Mouse (Mus musculus) cerebellum, postnatal 36 days (tissue): ENCODE results near the gene Rnf103.

Source experiments
- DNase-seq, 2 experiments: peaks; one replicate each; pipeline ENCODE4 v3.0.0; 2021 to 2022; ENCODE audit warnings: mixed read lengths in 2 of 2

Rnf103 gene

DNA sequence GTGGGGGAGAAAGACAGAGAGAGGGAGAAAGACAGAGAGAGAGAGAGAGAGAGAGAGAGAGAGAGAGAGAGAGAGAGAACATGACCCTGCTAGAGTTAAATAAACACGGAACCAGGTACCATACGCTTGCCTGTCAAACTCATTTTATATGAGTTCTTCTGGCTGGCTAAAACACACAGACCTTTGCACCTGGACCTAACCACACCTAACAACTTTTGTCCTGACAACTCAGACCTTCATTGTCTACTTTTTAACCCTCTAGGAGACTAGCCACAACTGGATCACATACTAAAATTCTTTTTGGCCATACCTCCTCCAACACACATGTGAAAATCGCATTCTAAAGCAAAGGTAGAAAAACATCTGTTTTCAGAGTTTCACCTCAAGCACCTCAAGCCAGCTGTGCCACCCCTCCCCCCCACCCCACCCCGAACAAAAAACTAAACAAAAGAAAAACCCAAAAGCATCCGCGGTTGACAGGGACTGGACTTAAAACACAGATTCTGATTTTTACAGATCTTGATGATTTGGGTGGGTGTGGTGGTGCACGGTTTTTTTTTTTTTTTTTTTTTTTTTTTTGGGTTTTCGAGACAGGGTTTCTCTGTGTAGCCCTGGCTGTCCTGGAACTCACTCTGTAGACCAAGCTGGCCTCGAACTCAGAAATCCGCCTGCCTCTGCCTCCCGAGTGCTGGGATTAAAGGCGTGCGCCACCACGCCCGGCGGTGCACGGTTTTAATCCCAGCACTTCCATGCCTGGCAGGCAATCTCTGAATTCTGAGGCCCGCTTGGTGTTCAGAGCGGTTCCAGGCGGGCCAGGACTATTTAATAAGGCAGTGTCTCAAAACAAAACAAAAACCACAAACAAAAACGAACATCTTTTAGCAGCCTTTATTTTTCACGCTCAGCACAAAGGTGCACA is 679 bp upstream of the Rnf103 start:
- no peak for DNase-seq

- peak; percentile 65 to 71 for DNase-seq
These were observed 787 bp downstream of the Rnf103 start for GRCm38 (mm10) chr6:71494341-71495020.

GRCm38 (mm10) chr6:71500575-71500974 is 6.9 kb downstream of the Rnf103 start:
- no peak for DNase-seq

GRCm38 (mm10) chr6:71503001-71503400 is 9.3 kb downstream of the Rnf103 start:
- DNase-seq, result no peak

DNA sequence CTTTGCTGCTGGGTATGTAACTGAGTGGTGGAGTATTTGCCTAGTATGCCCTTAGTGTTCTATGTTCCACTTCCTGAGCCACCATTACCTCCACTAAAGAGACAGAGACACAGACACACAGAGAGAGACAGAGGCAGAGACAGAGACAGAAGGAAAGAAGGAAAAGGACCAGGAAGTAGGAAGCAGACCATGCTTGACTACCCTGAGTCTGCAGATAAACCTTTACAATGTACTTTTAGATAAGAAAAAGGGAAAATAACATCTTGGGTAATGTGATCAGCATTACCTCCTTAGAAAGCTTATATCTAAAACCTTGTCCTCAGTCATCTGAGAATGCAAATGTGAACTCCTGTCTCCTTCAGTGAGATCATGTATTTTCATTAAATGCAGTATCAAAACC is 10.0 kb downstream of the Rnf103 start:
- DNase-seq, result no peak

DNA sequence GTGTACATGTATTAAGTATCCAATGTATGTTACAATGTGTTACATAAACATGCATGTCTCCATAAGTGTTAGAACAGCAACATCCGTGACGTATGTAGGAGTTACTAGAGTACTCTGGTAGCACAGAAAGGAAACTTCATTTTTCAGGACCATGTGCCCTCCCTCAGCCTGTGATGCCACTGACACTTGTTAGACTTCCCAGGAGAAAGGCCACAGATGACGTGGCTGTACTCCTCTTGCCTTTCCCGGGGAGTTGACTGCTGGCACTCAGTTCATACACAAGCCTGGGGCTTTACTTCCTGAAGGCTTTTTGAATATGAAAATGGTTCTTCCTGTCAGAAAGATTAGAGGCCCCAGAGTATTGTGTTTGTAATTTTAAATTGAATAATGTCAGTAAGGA is 10.4 kb downstream of the Rnf103 start:
- DNase-seq, result no peak

GRCm38 (mm10) chr6:71505671-71506070 is 12.0 kb downstream of the Rnf103 start:
- no peak for DNase-seq

GRCm38 (mm10) chr6:71519476-71519875 is 25.8 kb downstream of the Rnf103 start:
- DNase-seq, result peak; percentile 45 to 51

GRCm38 (mm10) chr6:71525556-71525955 is 31.9 kb downstream of the Rnf103 start:
- peak; percentile 88 to 93 for DNase-seq

- peak; percentile 57 to 62 for DNase-seq
These were observed 33.4 kb downstream of the Rnf103 start for GRCm38 (mm10) chr6:71527056-71527455.

DNA sequence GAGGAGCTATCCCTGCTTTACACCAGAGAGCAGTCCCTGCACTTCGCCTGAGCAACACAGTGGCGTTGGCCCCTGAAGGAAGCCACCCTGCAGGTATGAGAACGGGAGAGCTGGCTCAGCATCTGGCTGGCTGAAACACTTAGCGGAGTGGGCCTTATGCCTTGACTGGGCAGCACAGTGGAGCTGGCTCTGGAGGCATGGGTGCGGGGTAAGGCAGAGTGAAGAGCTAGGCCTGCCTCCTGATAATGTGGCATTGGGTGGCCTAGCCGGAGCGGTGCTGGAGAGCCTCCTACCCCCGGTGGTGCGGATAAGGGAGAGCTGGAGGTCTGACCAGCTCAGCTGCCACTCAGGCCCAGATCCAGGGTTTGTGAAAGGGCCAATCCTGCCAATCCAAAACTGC is 34.1 kb downstream of the Rnf103 start:
- peak in 1 of 2 experiments; percentile 32 for DNase-seq

DNA sequence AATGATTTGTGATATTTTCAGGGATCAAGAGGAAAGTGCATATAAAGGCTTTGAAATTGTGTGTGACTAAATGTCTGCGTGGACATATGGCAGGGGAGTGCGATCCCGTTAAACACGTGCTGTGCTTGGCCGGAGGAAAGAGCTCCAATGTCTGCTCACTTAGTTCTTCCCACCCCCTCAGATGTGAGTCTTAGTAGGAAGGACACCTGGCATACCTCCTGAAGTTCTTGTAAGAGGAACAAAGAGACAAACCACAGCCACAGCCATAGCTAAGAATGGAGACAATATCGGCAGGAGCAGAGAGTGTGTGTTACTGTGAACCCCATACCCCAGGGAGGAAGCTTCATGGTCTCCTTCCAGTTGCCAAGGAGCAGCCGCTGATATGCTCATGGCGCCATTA is 36.5 kb downstream of the Rnf103 start:
- peak; percentile 53 to 64 for DNase-seq

GRCm38 (mm10) chr6:71537286-71537685 is 43.6 kb downstream of the Rnf103 start:
- DNase-seq, result no peak

GRCm38 (mm10) chr6:71543686-71544499 is 50.2 kb downstream of the Rnf103 start, which contains the start of gene Chmp3:
Chmp3 (plus strand) TSS chr6:71543797.
- DNase-seq, result peak; percentile 95 to 96

DNA sequence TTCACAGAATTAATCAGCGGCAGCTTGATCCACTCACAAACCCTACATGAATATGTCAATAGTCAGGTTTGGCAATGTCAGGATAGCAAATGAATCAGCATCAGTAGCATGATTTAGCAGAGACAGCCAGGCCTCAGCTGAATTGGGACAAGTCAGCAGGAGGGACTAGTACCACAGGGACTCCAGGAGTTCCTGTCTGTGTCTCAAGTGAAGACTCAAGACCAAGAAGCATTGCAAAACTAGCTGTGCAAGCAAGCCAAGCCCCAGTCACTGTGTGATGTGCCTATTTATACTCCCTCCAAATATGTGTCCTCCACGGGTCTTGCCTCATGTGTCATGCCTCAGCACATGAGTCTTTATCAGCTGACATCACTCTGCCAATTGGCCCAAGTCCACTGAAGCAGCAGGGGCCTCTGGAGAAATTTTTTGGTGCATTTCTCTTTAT is 61.8 kb downstream of the Rnf103 start:
- peak in 1 of 2 experiments; percentile 19 for DNase-seq

- no peak for DNase-seq
These were observed 63.1 kb downstream of the Rnf103 start for GRCm38 (mm10) chr6:71556826-71557225.
